Mouse (Mus musculus): ENCODE results near the gene Vmn1r206.
"Not testable (repeated sequence)": the region's sequence is repeated elsewhere in the genome, so short reads cannot be mapped to it uniquely, and the experiment has no call there.

The Vmn1r206 gene

DNA sequence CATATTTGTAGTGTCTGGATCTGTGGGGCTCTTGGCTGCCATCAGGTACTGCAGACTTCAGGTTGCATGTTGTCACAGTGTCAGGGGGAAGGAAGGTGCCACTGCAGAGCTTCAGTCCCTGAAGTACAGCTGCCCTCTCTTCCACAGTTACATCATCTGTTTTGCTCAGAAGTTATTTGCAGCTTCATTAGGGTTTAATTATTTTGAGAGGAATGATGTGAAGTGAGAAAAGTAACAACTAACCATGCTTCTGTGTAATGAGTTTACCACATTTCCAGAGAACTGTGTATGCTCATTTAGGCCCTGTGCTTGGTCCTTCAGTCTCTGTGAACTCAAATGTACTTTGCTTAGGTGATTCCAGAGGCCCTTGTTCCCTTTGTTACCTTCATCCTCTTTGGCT, at the start of gene Vmn1r206:
Gene Vmn1r206, minus strand, starts transcription at position 101 of the 400 bp plus-strand sequence.
- not testable (repeated sequence) for DNase-seq

DNA sequence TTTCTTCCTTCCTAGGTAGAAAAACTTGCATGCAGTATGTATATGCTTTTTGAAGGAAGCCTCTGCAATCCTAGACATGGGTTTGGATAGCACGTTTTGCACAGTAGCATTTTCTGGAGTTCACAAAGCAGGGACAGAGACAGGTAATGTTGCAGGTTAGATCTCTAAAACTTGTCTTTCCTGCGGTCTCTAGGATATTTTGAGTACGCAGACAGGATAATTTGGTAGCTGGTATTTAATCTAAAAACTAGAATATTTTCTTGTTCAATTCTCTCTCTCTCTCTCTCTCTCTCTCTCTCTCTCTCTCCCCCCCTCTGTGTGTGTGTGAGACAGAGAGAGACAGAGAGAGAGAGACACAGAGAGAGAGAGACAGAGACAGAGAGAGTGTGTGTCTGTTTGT, 31.2 kb downstream of the Vmn1r206 start, which contains the start of gene Vmn1r205:
Gene Vmn1r205, minus strand, starts transcription at position 101 of the 400 bp plus-strand sequence.
- DNase-seq, result no peak

GRCm38 (mm10) chr13:22583336-22583735, 40.7 kb downstream of the Vmn1r206 start:
- not testable (repeated sequence) for DNase-seq

- DNase-seq, result not testable (repeated sequence)
Observed at GRCm38 (mm10) chr13:22574911-22575310, 49.1 kb downstream of the Vmn1r206 start.

Data from thymus, postnatal 36 days (tissue).